Mouse (Mus musculus) myocyte (in vitro differentiated cells): ENCODE data around the gene Abcd2.

Experiments used
- CEBPB ChIP-seq: IDR thresholded peaks from 2 replicates; pipeline ENCODE4 v1.6.1; 2011; ENCODE audit warnings: mild to moderate bottlenecking, moderate library complexity; ENCODE audit not compliant: poor library complexity, insufficient read depth, severe bottlenecking
- E2F4 ChIP-seq: IDR thresholded peaks from one replicate; pipeline ENCODE4 v1.6.1; 2011; ENCODE audit warnings: mild to moderate bottlenecking, control low read depth, moderate library complexity; ENCODE audit not compliant: insufficient read depth
- MAX ChIP-seq: IDR thresholded peaks from one replicate; pipeline ENCODE4 v1.6.1; 2011; ENCODE audit warnings: low read depth, mild to moderate bottlenecking, control low read depth
- MYOD1 ChIP-seq, 3 experiments: IDR thresholded peaks; one replicate each; pipeline ENCODE4 v1.6.1; 2011; ENCODE audit warnings: control low read depth in 2 of 3, low read depth in 2 of 3, mild to moderate bottlenecking in 2 of 3, moderate library complexity in 1 of 3; ENCODE audit not compliant: insufficient read length in 2 of 3, control insufficient read depth in 1 of 3
- MYOG ChIP-seq, 3 experiments: IDR thresholded peaks; one replicate each; pipeline ENCODE4 v1.6.1; 2011; ENCODE audit warnings: control low read depth in 2 of 3, low read depth in 2 of 3, mild to moderate bottlenecking in 2 of 3; ENCODE audit not compliant: insufficient read length in 2 of 3, control insufficient read depth in 1 of 3, insufficient read depth in 1 of 3
- POLR2A ChIP-seq: IDR thresholded peaks from one replicate; pipeline ENCODE4 v1.6.1; 2011; ENCODE audit warnings: low read depth, mild to moderate bottlenecking, control low read depth, moderate library complexity; ENCODE audit not compliant: insufficient read length
- POLR2AphosphoS2 ChIP-seq: IDR thresholded peaks from one replicate; pipeline ENCODE4 v1.6.1; 2011; ENCODE audit warnings: low read depth, control low read depth; ENCODE audit not compliant: insufficient read length
- SRF ChIP-seq: IDR thresholded peaks from one replicate; pipeline ENCODE4 v1.6.1; 2011; ENCODE audit warnings: low read depth; ENCODE audit not compliant: control insufficient read depth, insufficient read length
- TCF12 ChIP-seq: IDR thresholded peaks from one replicate; pipeline ENCODE4 v1.6.1; 2011; ENCODE audit warnings: mild to moderate bottlenecking, control low read depth; ENCODE audit not compliant: poor library complexity, insufficient read depth, severe bottlenecking
- USF1 ChIP-seq: IDR thresholded peaks from one replicate; pipeline ENCODE4 v1.6.1; 2011; ENCODE audit warnings: low read depth, mild to moderate bottlenecking, control low read depth, moderate library complexity

- TF ChIP-seq E2F4, result no peak
- TF ChIP-seq POLR2A, result no peak
- TF ChIP-seq MYOG (IDR thresholded peaks at IDR 0.05; ENCODE audit: control insufficient read depth in 1 of 3, insufficient read depth in 1 of 3, insufficient read length in 2 of 3, low read depth in 2 of 3), result no peak
- no peak for TF ChIP-seq MYOD1 (IDR thresholded peaks at IDR 0.05; ENCODE audit: control insufficient read depth in 1 of 3, insufficient read length in 2 of 3, low read depth in 2 of 3)
- no peak for TF ChIP-seq POLR2AphosphoS2
- no peak for TF ChIP-seq USF1
- no peak for TF ChIP-seq MAX
- TF ChIP-seq SRF, result no peak
- no peak for TF ChIP-seq CEBPB
- no peak for TF ChIP-seq TCF12
Measured at GRCm38 (mm10) chr15:91186358-91186757, 5.2 kb downstream of the Abcd2 start.
